Mouse (Mus musculus) testis, postnatal 14 days (tissue): ENCODE measurements around the gene Cdc25b.

Source experiments
- DNase-seq: peaks from one replicate; pipeline ENCODE4 v3.0.0; 2021; ENCODE audit warnings: low spot score

The Cdc25b gene

GRCm38 (mm10) chr2:131227243-131227642 is 40.5 kb downstream of the Cdc25b start:
- no peak for DNase-seq

- no peak for DNase-seq
These were observed 45.8 kb downstream of the Cdc25b start for GRCm38 (mm10) chr2:131232558-131232957.

DNA sequence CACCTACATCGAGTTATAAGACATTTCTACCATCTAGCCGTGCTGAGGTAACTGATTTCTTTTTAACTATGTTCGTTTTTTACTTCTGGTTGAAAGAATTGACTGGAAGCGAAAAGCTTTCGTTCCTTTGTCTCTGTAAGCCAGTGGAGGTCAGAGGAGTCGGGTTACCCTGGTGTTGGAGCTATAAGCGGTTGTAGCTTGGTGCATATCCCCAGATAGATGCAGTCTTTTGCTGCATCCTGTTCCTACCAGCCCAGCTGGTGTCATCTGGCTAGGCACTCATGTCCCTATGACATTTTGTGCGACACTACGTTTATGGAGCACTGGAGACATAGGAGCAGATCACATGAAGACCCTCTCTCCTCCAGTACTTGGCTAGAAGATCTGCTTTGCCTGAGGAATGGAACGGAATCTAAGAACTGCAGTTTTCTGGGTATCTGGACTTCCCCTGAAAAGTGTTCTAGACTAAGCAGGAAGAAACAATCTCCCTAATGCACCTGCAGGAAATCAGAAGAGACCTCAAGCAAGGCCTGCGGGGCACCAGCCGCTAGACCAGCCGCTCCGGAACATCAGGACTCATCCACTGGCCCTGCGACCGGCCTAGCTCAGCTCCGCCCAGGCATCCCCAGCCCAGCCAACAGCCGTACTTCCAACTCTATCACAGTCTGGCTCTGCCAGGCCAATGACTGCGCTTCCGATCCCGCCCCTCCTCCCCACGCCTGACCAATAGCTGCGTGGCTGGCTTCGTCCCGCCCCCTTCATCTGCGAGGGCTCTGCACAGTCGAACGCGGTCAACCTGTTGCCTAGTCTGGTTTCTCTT is 46.8 kb downstream of the Cdc25b start, which contains the start of gene Mavs:
Gene Mavs (plus strand): TSS at position 757 of the 820 bp plus-strand sequence.
- peak; percentile 94 for DNase-seq

- peak; percentile 30 for DNase-seq
These were observed 47.4 kb downstream of the Cdc25b start for GRCm38 (mm10) chr2:131234127-131234650.

DNA sequence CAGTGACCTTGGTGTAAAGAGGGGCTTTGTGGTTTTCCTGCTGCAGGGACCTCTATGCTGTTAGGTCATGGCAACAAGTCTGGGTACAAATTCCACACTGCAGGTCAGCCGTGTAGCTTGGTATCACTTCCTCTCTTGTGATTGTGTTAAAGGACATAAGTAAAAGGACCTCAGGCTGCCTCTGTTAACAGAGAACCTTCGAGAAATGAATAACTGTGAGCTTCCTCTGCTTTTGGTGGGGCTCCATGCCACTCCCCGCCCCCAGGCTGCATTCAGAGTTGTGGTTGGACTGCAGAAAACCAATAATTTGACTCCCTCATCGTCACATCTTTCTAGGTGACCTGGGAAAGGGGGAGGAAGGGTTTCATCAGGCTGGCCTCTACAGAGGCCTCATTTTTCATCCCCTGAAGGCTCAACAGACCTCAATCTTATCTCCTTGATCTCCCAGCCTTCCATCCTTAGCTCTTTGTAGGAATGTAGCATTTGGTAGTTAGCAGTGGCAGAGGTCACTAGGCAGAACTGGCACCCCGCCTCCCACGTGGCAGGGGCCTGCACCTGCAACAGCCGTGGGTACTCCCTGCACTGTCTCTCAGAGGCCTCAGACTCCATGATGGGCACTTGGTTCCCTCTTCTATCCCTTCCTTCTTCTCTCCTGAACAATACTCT is 48.4 kb downstream of the Cdc25b start:
- DNase-seq = no peak

GRCm38 (mm10) chr2:131242180-131242579 is 55.4 kb downstream of the Cdc25b start:
- no peak for DNase-seq

GRCm38 (mm10) chr2:131242929-131243328 is 56.2 kb downstream of the Cdc25b start:
- DNase-seq = no peak
